Mouse (Mus musculus) NIH3T3 (cell line): ENCODE results near the gene Hyal1.
A peak's percentile ranks its signal among the peaks of the same experiment; 100 is the strongest.

Source experiments
- DNase-seq: peaks from one replicate; pipeline ENCODE4 v3.0.0-alpha.2; 2012; ENCODE audit warnings: low read depth

Hyal1 gene

GRCm38 (mm10) chr9:107617461-107617860 lies 40.7 kb downstream of the Hyal1 start:
- DNase-seq, result no peak

GRCm38 (mm10) chr9:107618098-107618497 lies 41.4 kb downstream of the Hyal1 start:
- no peak for DNase-seq

- peak; percentile 44 for DNase-seq
Observed at GRCm38 (mm10) chr9:107618778-107619545, 42.2 kb downstream of the Hyal1 start.

GRCm38 (mm10) chr9:107619546-107619879 lies 42.8 kb downstream of the Hyal1 start:
- DNase-seq, result peak; percentile 76

GRCm38 (mm10) chr9:107620954-107621353 lies 44.2 kb downstream of the Hyal1 start:
- DNase-seq, result peak; percentile 36

- DNase-seq, result no peak
Observed at GRCm38 (mm10) chr9:107624539-107624938, 47.8 kb downstream of the Hyal1 start.

- DNase-seq, result no peak
Observed at GRCm38 (mm10) chr9:107624951-107625350, 48.2 kb downstream of the Hyal1 start.

GRCm38 (mm10) chr9:107625351-107626128 lies 48.8 kb downstream of the Hyal1 start:
- no peak for DNase-seq

GRCm38 (mm10) chr9:107626158-107626843 lies 49.6 kb downstream of the Hyal1 start:
- peak; percentile 85 for DNase-seq

GRCm38 (mm10) chr9:107626844-107627277 lies 50.1 kb downstream of the Hyal1 start:
- peak; percentile 84 for DNase-seq

GRCm38 (mm10) chr9:107627387-107628255 lies 50.9 kb downstream of the Hyal1 start:
- no peak for DNase-seq

- no peak for DNase-seq
Observed at GRCm38 (mm10) chr9:107628721-107629410, 52.1 kb downstream of the Hyal1 start.

- no peak for DNase-seq
Observed at GRCm38 (mm10) chr9:107629411-107629730, 52.6 kb downstream of the Hyal1 start.

- no peak for DNase-seq
Observed at GRCm38 (mm10) chr9:107629901-107630425, 53.2 kb downstream of the Hyal1 start.

GRCm38 (mm10) chr9:107630576-107630975 lies 53.8 kb downstream of the Hyal1 start:
- peak; percentile 48 for DNase-seq
